Mouse (Mus musculus) thymus, postnatal 25 days (tissue): ENCODE measurements around the gene Zic2.

ENCODE experiments used
- DNase-seq: peaks from one replicate; pipeline ENCODE4 v3.0.0; 2022

The Zic2 gene

GRCm38 (mm10) chr14:122477971-122478573 lies 2.8 kb downstream of the Zic2 start:
- DNase-seq, result no peak

- DNase-seq, result no peak
These were observed 3.4 kb downstream of the Zic2 start for GRCm38 (mm10) chr14:122478574-122479011.

DNA sequence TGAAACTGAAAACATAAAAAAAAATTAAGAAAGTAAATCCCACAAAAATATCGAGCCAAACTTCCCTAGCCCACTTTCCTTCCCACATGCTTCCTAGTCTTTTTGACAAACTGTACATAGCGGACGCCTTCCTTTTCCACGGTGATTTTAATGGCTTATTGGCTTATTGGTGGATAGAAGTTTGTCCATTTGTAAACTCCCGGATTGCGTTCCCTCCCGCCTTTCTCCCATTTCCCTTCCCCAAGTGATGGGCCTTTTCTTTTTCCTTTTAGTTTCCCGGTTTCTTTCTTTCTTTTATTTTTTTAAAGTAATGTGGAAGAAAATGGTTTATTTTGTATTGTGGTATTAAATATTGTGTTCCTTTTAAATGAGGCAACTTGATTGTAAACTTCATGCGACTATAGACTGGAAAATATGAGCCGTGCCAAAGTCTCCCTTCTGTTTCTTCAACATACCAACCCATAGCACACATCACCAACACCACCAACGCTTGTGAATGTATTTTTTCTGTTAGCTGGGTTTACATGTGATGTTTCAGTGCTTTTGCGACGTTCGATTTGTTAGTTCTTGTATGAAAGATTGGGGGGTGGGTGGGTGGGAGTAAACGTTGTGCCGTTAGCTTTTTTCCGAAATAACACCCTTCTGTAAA lies 4.3 kb downstream of the Zic2 start:
- no peak for DNase-seq

GRCm38 (mm10) chr14:122480355-122480754 lies 5.1 kb downstream of the Zic2 start:
- no peak for DNase-seq

- DNase-seq, result no peak
These were observed 5.9 kb downstream of the Zic2 start for GRCm38 (mm10) chr14:122481181-122481580.

GRCm38 (mm10) chr14:122482081-122483023 lies 7.1 kb downstream of the Zic2 start:
- DNase-seq, result no peak

DNA sequence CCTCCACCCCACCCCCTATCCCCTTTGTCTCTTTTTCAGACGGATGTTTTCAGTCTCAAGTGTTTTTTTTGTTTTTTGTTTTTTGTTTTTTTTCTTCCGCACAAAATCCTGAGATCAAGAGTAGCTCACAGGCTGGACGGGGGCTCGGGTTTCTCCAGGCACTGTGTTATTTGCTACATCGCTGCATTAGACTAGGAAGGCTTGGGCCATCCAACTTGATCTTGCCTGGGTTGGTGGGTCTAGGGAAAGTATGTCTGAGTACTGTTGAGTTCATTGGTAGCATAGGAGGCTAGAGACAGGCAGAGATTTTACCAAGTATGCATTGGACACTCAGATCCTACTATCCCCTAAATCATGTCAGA lies 7.8 kb downstream of the Zic2 start:
- no peak for DNase-seq

DNA sequence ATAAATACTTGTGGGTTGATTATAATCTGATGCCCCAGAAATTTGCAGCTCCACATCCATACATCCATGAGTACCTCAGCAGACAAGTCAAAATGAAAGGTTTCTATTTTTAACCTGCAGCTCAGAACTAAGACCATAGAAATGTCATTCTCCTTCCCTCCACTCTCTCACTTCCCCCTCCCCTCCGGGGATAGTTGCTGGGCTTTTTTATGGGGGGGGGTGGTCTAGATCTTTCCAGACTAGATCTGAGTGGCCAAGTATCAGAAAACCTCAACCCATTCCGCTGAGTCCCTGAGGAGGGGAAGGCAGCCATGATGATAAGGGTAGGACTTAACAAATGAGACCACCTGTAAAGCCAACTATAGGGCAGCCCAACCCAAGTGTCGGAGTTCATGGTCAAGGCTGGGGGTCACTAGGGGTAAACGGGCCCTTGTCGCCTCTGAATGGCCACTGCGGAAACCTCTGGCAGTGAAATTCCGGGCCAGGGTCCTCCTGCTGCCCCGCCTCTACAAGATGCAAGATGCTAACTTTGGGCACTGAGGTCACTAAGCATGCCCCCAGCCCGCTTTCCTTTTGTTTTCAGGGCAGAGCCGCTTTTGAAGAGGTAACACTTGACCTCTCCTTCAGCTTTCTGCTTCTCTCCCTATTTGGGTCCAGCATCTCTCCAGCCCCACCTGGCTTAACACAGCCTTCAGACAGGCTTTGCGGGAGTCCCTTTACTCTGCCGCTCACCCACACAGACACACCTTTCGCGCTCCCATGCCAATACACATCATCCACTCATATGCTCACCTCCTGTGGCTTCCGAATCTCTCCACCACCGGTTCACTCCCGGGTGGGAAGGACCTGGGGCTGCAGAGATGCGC lies 8.6 kb downstream of the Zic2 start:
- DNase-seq, result no peak

GRCm38 (mm10) chr14:122484458-122484843 lies 9.2 kb downstream of the Zic2 start:
- no peak for DNase-seq

DNA sequence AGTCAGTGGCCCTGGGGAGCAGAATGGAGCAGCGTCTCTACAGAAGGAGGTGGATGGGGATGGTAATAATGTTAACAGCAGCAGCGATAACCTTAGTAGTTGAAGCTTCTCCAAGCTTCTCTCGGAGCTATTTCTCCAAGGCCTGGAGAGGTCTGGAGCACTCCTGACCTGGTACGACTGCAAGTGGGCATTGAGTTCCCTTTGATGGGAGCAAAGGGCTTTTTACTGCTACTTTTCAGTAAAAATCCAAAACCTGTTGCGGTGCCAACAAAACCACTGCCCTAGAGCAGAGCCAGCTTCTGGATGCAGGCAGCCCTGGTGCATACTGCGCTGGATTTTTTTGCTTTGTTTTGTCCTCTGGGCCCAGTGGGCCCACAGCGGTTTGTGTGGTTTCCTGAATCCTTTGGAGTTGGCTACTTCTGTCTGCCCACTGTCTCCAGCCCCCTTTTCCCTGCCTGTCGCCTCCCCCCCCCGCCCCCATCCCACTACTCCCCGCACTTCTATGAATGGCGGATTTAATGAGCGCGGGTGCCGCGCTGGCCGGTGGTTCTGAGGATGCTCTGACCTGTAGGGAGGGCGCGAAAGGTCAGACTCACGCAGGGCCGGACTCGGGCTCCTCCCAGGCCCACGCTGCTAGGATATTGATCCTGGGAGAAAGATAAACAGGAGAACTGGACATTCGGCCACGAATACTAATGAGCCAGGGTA lies 9.8 kb downstream of the Zic2 start:
- no peak for DNase-seq

DNA sequence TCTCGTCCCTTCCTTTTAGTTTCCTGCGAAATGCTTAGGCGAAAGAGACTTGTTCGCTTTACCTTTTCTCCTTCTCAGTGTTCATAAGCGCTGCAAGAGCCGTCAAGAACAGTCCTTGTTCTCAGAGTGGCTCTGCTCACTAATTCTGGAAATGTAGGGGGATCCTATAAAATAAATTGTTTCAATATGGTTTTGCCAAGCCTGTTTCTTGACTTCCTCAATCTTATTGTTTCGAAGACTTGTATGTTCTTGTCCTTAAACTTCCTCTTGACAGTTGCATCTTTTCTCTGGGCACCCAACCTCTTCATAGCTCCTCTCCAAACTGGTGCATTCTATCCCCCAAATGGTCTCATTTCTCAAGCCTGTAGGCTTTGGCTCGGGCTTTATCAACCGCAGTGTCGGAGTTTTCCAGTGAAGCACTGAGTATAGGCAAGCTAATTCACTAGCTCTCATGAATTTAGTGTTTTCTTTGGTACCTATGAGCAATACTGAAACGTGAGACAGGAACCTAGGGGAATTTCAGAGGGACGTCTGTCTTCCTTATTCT lies 10.5 kb downstream of the Zic2 start:
- no peak for DNase-seq

DNA sequence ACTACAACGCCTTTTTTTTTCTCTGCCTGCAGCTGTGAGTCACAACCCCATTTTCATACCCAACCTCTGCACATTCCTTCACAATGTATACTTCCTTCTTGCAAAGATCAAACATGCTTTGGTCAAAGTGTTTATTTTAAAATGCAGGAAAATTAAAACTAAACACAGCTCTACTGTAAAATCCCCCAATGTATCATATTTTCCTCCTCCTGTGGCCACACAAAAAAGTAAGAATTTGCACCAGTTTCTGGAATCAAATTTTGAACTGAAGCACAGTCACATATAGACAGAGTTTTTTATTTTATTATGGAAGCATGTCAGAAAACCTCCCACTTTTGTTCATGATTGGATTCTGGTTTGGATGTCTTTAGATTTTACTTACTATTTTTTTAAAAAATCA lies 11.4 kb downstream of the Zic2 start:
- no peak for DNase-seq

DNA sequence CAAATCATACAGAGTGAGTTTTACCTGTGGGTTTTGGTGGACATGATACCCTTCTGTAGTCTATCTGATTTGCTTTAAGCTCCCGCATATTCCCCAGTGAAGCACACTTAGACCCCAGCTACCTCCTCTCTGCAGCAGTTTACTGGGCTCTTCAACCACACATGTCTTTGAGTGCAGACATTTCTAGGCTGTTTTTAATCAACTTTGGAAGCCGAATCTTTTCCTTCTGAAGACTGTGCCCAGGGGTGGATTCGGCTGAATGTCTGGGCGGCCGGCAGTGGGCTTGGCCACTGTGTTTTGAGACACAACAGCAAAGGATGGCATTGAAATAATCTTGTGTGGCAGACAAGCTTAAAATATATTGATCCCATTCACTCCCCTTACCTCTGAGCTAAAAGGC lies 12.1 kb downstream of the Zic2 start:
- DNase-seq, result no peak

DNA sequence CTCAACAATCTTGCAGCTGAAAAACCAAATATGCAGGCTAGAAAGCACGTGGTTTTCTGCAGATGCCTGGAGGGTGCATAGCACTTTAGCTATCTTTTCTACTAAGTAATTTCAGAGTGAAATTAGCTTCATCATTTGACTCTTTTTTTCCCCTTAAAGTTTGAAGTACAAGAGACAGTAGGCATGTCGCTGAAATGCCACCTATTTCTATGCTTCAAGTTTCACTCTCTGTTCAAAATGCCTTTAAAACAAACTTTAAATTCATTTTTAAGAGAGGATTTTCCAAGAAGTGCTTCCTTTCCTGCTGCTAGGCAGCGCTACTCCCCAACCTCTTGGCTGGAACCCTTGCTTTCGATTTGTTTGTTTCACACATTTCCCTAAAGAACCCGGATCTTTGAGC lies 13.8 kb downstream of the Zic2 start:
- DNase-seq, result no peak

DNA sequence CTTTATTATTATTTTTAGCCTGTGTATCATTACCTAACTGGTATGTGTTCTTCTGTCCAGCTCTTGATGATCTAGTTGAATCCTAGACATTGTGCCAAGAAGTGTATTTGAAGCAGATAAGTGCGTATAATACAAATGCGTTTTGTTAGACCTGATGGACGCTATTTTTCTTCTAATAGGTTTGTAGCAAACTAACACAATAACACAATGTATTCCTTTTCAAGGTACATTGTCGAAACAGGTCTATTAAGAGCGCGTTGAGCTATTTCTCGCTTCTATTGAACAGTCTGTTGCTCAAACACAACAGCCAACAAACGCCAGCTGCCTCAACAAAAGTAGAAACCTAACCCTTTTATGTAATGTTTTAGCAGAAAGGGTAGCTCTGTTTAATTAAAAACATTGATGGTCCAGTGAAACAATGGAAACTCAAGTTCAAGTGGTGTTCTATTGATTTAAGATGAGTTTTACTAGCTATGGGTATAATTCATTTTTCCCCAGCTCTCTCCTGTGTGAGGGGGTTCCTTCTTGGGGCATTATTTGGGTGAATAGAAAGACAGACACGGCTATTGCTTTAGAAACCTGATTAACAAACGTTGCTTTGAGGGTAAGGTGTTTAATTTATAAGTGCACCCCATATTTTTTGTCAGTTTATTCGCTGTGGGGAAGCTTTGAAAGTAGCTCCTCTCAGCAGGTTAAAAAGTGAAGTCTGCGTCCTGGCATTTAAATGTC lies 14.6 kb downstream of the Zic2 start:
- no peak for DNase-seq

- DNase-seq, result no peak
These were observed 15.4 kb downstream of the Zic2 start, which contains the start of gene Gm10837 for GRCm38 (mm10) chr14:122490441-122491328. Gene Gm10837 (plus strand): TSS chr14:122490586.

GRCm38 (mm10) chr14:122491521-122491920 lies 16.3 kb downstream of the Zic2 start:
- no peak for DNase-seq

GRCm38 (mm10) chr14:122492015-122492414 lies 16.8 kb downstream of the Zic2 start:
- no peak for DNase-seq

GRCm38 (mm10) chr14:122509058-122509457 lies 33.8 kb downstream of the Zic2 start:
- DNase-seq, result no peak

DNA sequence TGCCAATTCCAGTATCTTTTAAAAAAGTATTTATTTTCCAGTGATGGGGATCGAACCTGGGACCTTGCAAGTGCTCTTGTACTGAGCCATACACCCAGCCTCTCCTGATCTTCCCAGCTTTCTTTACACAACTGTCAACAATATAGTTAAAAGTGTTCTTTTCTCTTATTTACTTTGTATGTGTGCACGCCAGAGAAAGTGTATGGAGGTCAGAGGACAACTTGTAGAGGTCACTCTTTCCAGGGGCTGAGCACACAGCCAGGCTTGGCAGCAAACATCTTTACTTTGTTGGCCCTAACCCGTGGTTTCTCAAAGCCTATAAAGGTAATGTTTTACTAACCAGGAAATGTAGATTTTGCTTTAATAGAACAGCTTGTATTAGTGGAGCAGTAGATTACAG lies 36.3 kb downstream of the Zic2 start:
- no peak for DNase-seq
